ENCODE assay signal across 14 mouse cellular contexts in the genomic region with DNA sequence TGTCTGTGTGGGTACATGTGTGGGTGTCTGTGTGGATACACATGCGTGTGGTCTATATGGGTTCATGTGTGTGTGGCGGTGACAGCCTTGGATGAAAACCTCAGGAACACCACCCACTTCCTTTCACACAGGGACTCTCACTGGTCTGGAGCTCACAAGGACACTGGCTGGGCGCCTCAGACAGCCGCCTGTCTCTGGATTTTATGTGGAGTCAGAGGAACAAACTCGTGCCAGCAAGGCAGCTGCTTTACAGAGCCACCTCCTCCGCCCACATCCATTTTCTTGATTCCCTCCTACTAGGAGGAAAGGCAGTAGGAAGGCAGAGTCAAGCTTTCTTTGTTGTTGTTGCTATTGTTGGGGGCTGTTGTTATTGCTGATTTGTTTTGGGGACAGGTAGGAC. TPM values are rescaled to one million over a fixed set of nuclear protein-coding genes. Genes with fewer than 3 reads are reported as not detected.
DNase-seq lines count a peak whose midpoint lies in the region; ATAC-seq and TF ChIP-seq lines count a peak whose summit lies in the region.
"Had no signal": no experiment of that assay in that cellular context is flagged by ENCODE, and none has a peak within 500 bp of the region (broad histone marks: within the 10 kb centered on the region; RNA-seq: fewer than 3 reads in every experiment).

No protein-coding gene starts in this region.

- no peaks in the 10 kb centered on the region for H3K27me3 ChIP-seq in ES-Bruce4 (ENCODE audit: control insufficient read depth, insufficient read depth, low read length, poor library complexity, severe bottlenecking)
- H3K27me3 ChIP-seq: neural tube, embryonic 12.5 days had no signal

- no peak for TF ChIP-seq CTCF in ES-Bruce4 (IDR thresholded peaks at IDR 0.05; ENCODE audit: low read depth, low read length)

- ATAC-seq in inflammation-experienced regulatory T-cells, adult 6 months = no peak
- no peak for ATAC-seq in activated CD4-positive, CD25-positive, alpha-beta regulatory T cell, adult 4 months
- ATAC-seq: midbrain, embryonic 13.5 days had no signal

- H3K9me3 ChIP-seq in ES-Bruce4 (replicated peaks; ENCODE audit: control insufficient read depth, insufficient read depth, low read length, poor library complexity, severe bottlenecking) = no peaks in the 10 kb centered on the region
- H3K9me3 ChIP-seq: midbrain, embryonic 13.5 days; neural tube, embryonic 12.5 days had no signal

- peak; percentile 23 for DNase-seq in gastrocnemius, postnatal 10 days
- DNase-seq in gastrocnemius, postnatal 25 days = no peak
- peak; percentile 43 for DNase-seq in kidney, postnatal 14 days
- no peak for DNase-seq in kidney, postnatal 36 days
- peak; percentile 32 to 40 for DNase-seq in left cerebral cortex, postnatal 36 days (ENCODE audit: low spot score in 2 of 2)
- DNase-seq: B cell, adult 2 months; cerebellum, postnatal 25 days; kidney, adult 8-10 months; thymus, postnatal 14 days had no signal

- no peaks in the 10 kb centered on the region for H3K36me3 ChIP-seq in ES-Bruce4 (ENCODE audit: control insufficient read depth, insufficient read depth, low read length, poor library complexity, severe bottlenecking)
- H3K36me3 ChIP-seq: midbrain, embryonic 13.5 days; neural tube, embryonic 12.5 days had no signal

- no peak overlapping the region for H3K9ac ChIP-seq in ES-Bruce4 (ENCODE audit: low read depth, poor library complexity, severe bottlenecking)
- H3K9ac ChIP-seq: midbrain, embryonic 13.5 days; neural tube, embryonic 12.5 days had no signal

- no peaks in the 10 kb centered on the region for H3K4me1 ChIP-seq in ES-Bruce4 (ENCODE audit: control insufficient read depth, insufficient read depth, low read length)
- H3K4me1 ChIP-seq: neural tube, embryonic 12.5 days had no signal

- no peak overlapping the region for H3K27ac ChIP-seq in ES-Bruce4 (ENCODE audit: insufficient read depth, low read length)
- H3K27ac ChIP-seq: midbrain, embryonic 13.5 days; neural tube, embryonic 12.5 days had no signal

- 0 out of 2 replicates have a peak overlapping the region, but pooled peaks have one; percentile 14 for H3K4me3 ChIP-seq in ES-Bruce4 (ENCODE audit: low read depth, low read length)
- H3K4me3 ChIP-seq: midbrain, embryonic 13.5 days; neural tube, embryonic 12.5 days had no signal

- intact Hi-C loops in left cerebral cortex, postnatal 36 days (cut with DNase I) = no loop called here

- no peak for TF ChIP-seq EP300 in ES-Bruce4 (IDR thresholded peaks at IDR 0.05; ENCODE audit: insufficient read depth, low read depth, low read length)

- no peak for TF ChIP-seq POLR2A in ES-Bruce4 (IDR thresholded peaks at IDR 0.05; ENCODE audit: insufficient read depth, low read length)

RNA-seq across cellular contexts. Expression of gene Kdm8, which starts 45.8 kb away (rescaled TPM):
- 1 to 10 TPM; 3.8 to 4.0 TPM for total RNA-seq in gastrocnemius, postnatal 10 days (2021)
- 1 to 10 TPM; 4.1 to 4.5 TPM for total RNA-seq in gastrocnemius, postnatal 25 days (2021)
- 4.4 and 6.3 TPM in 2 replicates for polyA plus RNA-seq in ES-Bruce4 (2011; ENCODE audit: insufficient read depth, insufficient read length, low read depth, missing spikeins)
- 1 to 10 TPM; 4.1 to 5.1 TPM for total RNA-seq in left cerebral cortex, postnatal 36 days (2021)
- polyA plus RNA-seq in inflammation-experienced regulatory T-cells, adult 6 months (2017; shearing (Covaris generic)) = 1 to 10 TPM; 2.4 to 7.3 (median 4.5) TPM
- 1 to 10 TPM; 4.0 to 4.8 TPM for polyA plus RNA-seq in activated CD4-positive, CD25-positive, alpha-beta regulatory T cell, adult 4 months (2017; shearing (Covaris generic))

Comparison
In these comparisons a context has a peak if more than half of its experiments do, and no peak if none do; other contexts are left out.
1. DNase-seq: peak in gastrocnemius, postnatal 10 days (single experiment), kidney, postnatal 14 days (single experiment) and left cerebral cortex, postnatal 36 days (2 of 2); none in gastrocnemius, postnatal 25 days (single experiment) and kidney, postnatal 36 days (0 of 2).